Mouse (Mus musculus) MEL (cell line): ENCODE data around the gene Opa1. TPM values are rescaled to one million over a fixed set of nuclear protein-coding genes. Genes with fewer than 3 reads are reported as not detected.

ENCODE experiments used
- DNase-seq: peaks from one replicate; pipeline ENCODE4 v3.0.0; 2011; ENCODE audit warnings: low read depth, low spot score
- H3K27ac ChIP-seq: 2 replicates; pipeline ENCODE4 v1.5.1; 2012; ENCODE audit warnings: low read depth, mild to moderate bottlenecking, control low read depth, low read length, moderate library complexity; ENCODE audit not compliant: control insufficient read depth
- H3K27me3 ChIP-seq, 2 experiments: fragments of 150-350 bp in 1 of 2; sonication (generic) in 1 of 2; 2 replicates each; pipeline ENCODE4 v1.6.1; 2012; ENCODE audit warnings: low read length in 2 of 2, mild to moderate bottlenecking in 2 of 2, improper control_type of control experiment in 1 of 2, moderate library complexity in 1 of 2; ENCODE audit not compliant: insufficient read depth in 2 of 2, control insufficient read depth in 1 of 2
- H3K36me3 ChIP-seq, 2 experiments: 2 replicates each; pipeline ENCODE4 v1.6.1; 2012 to 2014; ENCODE audit warnings: low read length in 2 of 2, improper control_type of control experiment in 1 of 2, inconsistent platforms in 1 of 2, mild to moderate bottlenecking in 1 of 2; ENCODE audit not compliant: insufficient read depth in 2 of 2, control insufficient read depth in 1 of 2
- H3K4me1 ChIP-seq, 2 experiments: fragments of 150-350 bp in 1 of 2; sonication (generic) in 1 of 2; 2 replicates each; pipeline ENCODE4 v1.6.1; 2012; ENCODE audit warnings: low read length in 2 of 2, improper control_type of control experiment in 1 of 2, mild to moderate bottlenecking in 1 of 2; ENCODE audit not compliant: insufficient read depth in 2 of 2, control insufficient read depth in 1 of 2
- H3K4me3 ChIP-seq, 2 experiments: fragments of 150-350 bp in 1 of 2; sonication (generic) in 1 of 2; 2 replicates each; pipeline ENCODE4 v1.5.1; 2012; ENCODE audit warnings: low read depth in 2 of 2, low read length in 2 of 2, mild to moderate bottlenecking in 2 of 2, moderate library complexity in 2 of 2, control low read depth in 1 of 2, improper control_type of control experiment in 1 of 2; ENCODE audit not compliant: control insufficient read depth in 1 of 2, insufficient read depth in 1 of 2
- H3K79me2 ChIP-seq: 2 replicates; pipeline ENCODE4 v1.6.1; 2012; ENCODE audit warnings: mild to moderate bottlenecking, low read length, moderate library complexity; ENCODE audit not compliant: control insufficient read depth, poor library complexity, insufficient read depth
- H3K9ac ChIP-seq: 2 replicates; pipeline ENCODE4 v1.6.1; 2012; ENCODE audit warnings: low read depth, mild to moderate bottlenecking, control low read depth, low read length, moderate library complexity; ENCODE audit not compliant: control insufficient read depth, poor library complexity, severe bottlenecking
- H3K9me3 ChIP-seq: fragments of 150-350 bp; sonication (generic); replicated peaks from 2 replicates; pipeline ENCODE4 v1.6.1; 2012; ENCODE audit warnings: mild to moderate bottlenecking, low read length, improper control_type of control experiment, moderate library complexity; ENCODE audit not compliant: insufficient read depth
- BHLHE40 ChIP-seq: IDR thresholded peaks from 2 replicates; pipeline ENCODE4 v1.6.1; 2012; ENCODE audit warnings: low read depth, mild to moderate bottlenecking, inconsistent platforms, low read length, improper control_type of control experiment, borderline replicate concordance
- CHD1 ChIP-seq: IDR thresholded peaks from 2 replicates; pipeline ENCODE4 v1.6.1; 2012; ENCODE audit warnings: low read depth, mild to moderate bottlenecking, inconsistent platforms, low read length, improper control_type of control experiment
- CHD2 ChIP-seq: IDR thresholded peaks from 2 replicates; pipeline ENCODE4 v1.6.1; 2011; ENCODE audit warnings: low read length, improper control_type of control experiment
- E2F4 ChIP-seq: IDR thresholded peaks from 2 replicates; pipeline ENCODE4 v1.6.1; 2011; ENCODE audit warnings: low read depth, low read length, improper control_type of control experiment, borderline replicate concordance
- EP300 ChIP-seq, 2 experiments: IDR thresholded peaks; 2 replicates each; pipeline ENCODE4 v1.6.1; 2011; ENCODE audit warnings: improper control_type of control experiment in 2 of 2, low read length in 2 of 2, low read depth in 1 of 2, mild to moderate bottlenecking in 1 of 2
- ETS1 ChIP-seq: IDR thresholded peaks from 2 replicates; pipeline ENCODE4 v1.6.1; 2012; ENCODE audit warnings: low read depth, mild to moderate bottlenecking, inconsistent platforms, low read length, improper control_type of control experiment, moderate library complexity
- GABPA ChIP-seq: IDR thresholded peaks from 2 replicates; pipeline ENCODE4 v1.6.1; 2012; ENCODE audit warnings: low read depth, mild to moderate bottlenecking, inconsistent platforms, low read length, improper control_type of control experiment, moderate library complexity
- HCFC1 ChIP-seq: IDR thresholded peaks from 2 replicates; pipeline ENCODE4 v1.6.1; 2012; ENCODE audit warnings: low read depth, mild to moderate bottlenecking, inconsistent platforms, low read length, improper control_type of control experiment, moderate library complexity
- KAT2A ChIP-seq: conservative IDR thresholded peaks from 2 replicates; pipeline ENCODE4 v1.6.1; 2012; ENCODE audit warnings: low read depth, low read length, improper control_type of control experiment, inconsistent platforms
- MAX ChIP-seq: IDR thresholded peaks from 2 replicates; pipeline ENCODE4 v1.6.1; 2011; ENCODE audit warnings: low read length, improper control_type of control experiment
- MAZ ChIP-seq: IDR thresholded peaks from 2 replicates; pipeline ENCODE4 v1.6.1; 2012; ENCODE audit warnings: low read depth, mild to moderate bottlenecking, inconsistent platforms, low read length, improper control_type of control experiment
- MEF2A ChIP-seq: IDR thresholded peaks from 2 replicates; pipeline ENCODE4 v1.6.1; 2014; ENCODE audit warnings: low read depth, mild to moderate bottlenecking, inconsistent platforms, low read length, improper control_type of control experiment; ENCODE audit not compliant: poor library complexity, insufficient replicate concordance, severe bottlenecking; ENCODE audit errors: extremely low read depth
- MXI1 ChIP-seq: IDR thresholded peaks from 2 replicates; pipeline ENCODE4 v1.6.1; 2011; ENCODE audit warnings: mild to moderate bottlenecking, low read depth, low read length, improper control_type of control experiment
- POLR2AphosphoS5 ChIP-seq: IDR thresholded peaks from 2 replicates; pipeline ENCODE4 v1.6.1; 2012; ENCODE audit warnings: low read depth, borderline replicate concordance, mild to moderate bottlenecking, inconsistent platforms, low read length, moderate library complexity, mixed read lengths
- RAD21 ChIP-seq: IDR thresholded peaks from 2 replicates; pipeline ENCODE4 v1.6.1; 2011; ENCODE audit warnings: mild to moderate bottlenecking, low read depth, low read length, improper control_type of control experiment
- SIN3A ChIP-seq: IDR thresholded peaks from 2 replicates; pipeline ENCODE4 v1.6.1; 2012; ENCODE audit warnings: low read length, improper control_type of control experiment, inconsistent platforms
- SMC3 ChIP-seq: IDR thresholded peaks from 2 replicates; pipeline ENCODE4 v1.6.1; 2011; ENCODE audit warnings: low read depth, low read length, improper control_type of control experiment
- TAL1 ChIP-seq: IDR thresholded peaks from 2 replicates; pipeline ENCODE4 v1.6.1; 2012; ENCODE audit warnings: mild to moderate bottlenecking, inconsistent platforms, low read length, moderate library complexity, mixed read lengths
- TCF12 ChIP-seq: IDR thresholded peaks from 2 replicates; pipeline ENCODE4 v1.6.1; 2014; ENCODE audit warnings: low read depth, mild to moderate bottlenecking, inconsistent platforms, low read length, improper control_type of control experiment, moderate library complexity
- UBTF ChIP-seq: IDR thresholded peaks from 2 replicates; pipeline ENCODE4 v1.6.1; 2012; ENCODE audit warnings: low read depth, mild to moderate bottlenecking, inconsistent platforms, low read length, improper control_type of control experiment, moderate library complexity, borderline replicate concordance; ENCODE audit not compliant: insufficient read depth
- ZKSCAN1 ChIP-seq: IDR thresholded peaks from 2 replicates; pipeline ENCODE4 v1.6.1; 2012; ENCODE audit warnings: low read depth, mild to moderate bottlenecking, inconsistent platforms, low read length, improper control_type of control experiment, moderate library complexity
- ZNF384 ChIP-seq: IDR thresholded peaks from 2 replicates; pipeline ENCODE4 v1.6.1; 2012; ENCODE audit warnings: low read depth, mild to moderate bottlenecking, inconsistent platforms, low read length, improper control_type of control experiment
- polyA plus RNA-seq, 2 experiments: library from polyadenylated mRNA; stranded (reverse) in 1 of 2; unstranded in 1 of 2; fragments of >175 nt in 1 of 2; fragments of >200 nt in 1 of 2; gene quantifications; 2 replicates each; pipeline versions ENCODE4 v1.2.1 to v1.2.4; 2012; ENCODE audit warnings: low replicate concordance in 2 of 2, low read depth in 1 of 2; ENCODE audit not compliant: insufficient read length in 2 of 2, insufficient read depth in 1 of 2, missing spikeins in 1 of 2
- total RNA-seq: library from RNA; depleted of rRNA; stranded (reverse); fragments of 300-350 nt; gene quantifications from 2 replicates; pipeline ENCODE4 v1.2.3, GENCODE M21; 2012

Opa1 gene
- total and polyA plus RNA-seq, 3 experiments, result 43.4 to 56.1 (median 45.6) TPM

- TF ChIP-seq CHD2 (no peak), RAD21 (no peak), ZNF384 (no peak), TAL1 (no peak)
Measured at GRCm38 (mm10) chr16:29579167-29579786, at the start of gene Opa1 (continued).

GRCm38 (mm10) chr16:29533641-29534040 is 45.5 kb upstream of the Opa1 start:
- DNase-seq, result no peak
- no peaks in the 10 kb centered on the region for H3K36me3 ChIP-seq
- no peaks in the 10 kb centered on the region for H3K79me2 ChIP-seq
- TF ChIP-seq SMC3, result no peak
- TF ChIP-seq HCFC1, result no peak
- no peak for TF ChIP-seq POLR2AphosphoS5
- no peak for TF ChIP-seq EP300 (IDR thresholded peaks at IDR 0.05; ENCODE audit: low read depth in 1 of 2, low read length in 2 of 2)
- TF ChIP-seq TCF12, result no peak
- TF ChIP-seq, all 39 proteins: peak for 0
- H3K27ac ChIP-seq, result no peak overlapping the region
- H3K4me1 ChIP-seq, result no peaks in the 10 kb centered on the region
- no peaks in the 10 kb centered on the region for H3K9me3 ChIP-seq
- no peak overlapping the region for H3K4me3 ChIP-seq
- no peaks in the 10 kb centered on the region for H3K27me3 ChIP-seq
- H3K9ac ChIP-seq, result no peak overlapping the region

GRCm38 (mm10) chr16:29535866-29536265 is 43.3 kb upstream of the Opa1 start:
- Histone ChIP-seq H3K9me3 (no peaks in the 10 kb centered on the region), H3K4me3 (no peak overlapping the region), H3K79me2 (no peaks in the 10 kb centered on the region), H3K27ac (no peak overlapping the region), H3K4me1 (no peaks in the 10 kb centered on the region), H3K9ac (no peak overlapping the region), H3K27me3 (no peaks in the 10 kb centered on the region), H3K36me3 (no peaks in the 10 kb centered on the region)
- TF ChIP-seq CHD2, result no peak
- DNase-seq, result no peak

- no peaks in the 10 kb centered on the region for H3K36me3 ChIP-seq
- no peaks in the 10 kb centered on the region for H3K79me2 ChIP-seq
- no peaks in the 10 kb centered on the region for H3K27me3 ChIP-seq
- no peak overlapping the region for H3K4me3 ChIP-seq
- H3K9ac ChIP-seq, result no peak overlapping the region
- DNase-seq, result no peak
- no peaks in the 10 kb centered on the region for H3K9me3 ChIP-seq
- no peak overlapping the region for H3K27ac ChIP-seq
- H3K4me1 ChIP-seq, result no peaks in the 10 kb centered on the region
- TF ChIP-seq E2F4 (no peak), SIN3A (no peak), SMC3 (no peak), MAX (no peak), HCFC1 (no peak), MAZ (no peak), UBTF (no peak), MEF2A (no peak), BHLHE40 (no peak), RAD21 (no peak), MXI1 (no peak), ZKSCAN1 (no peak), KAT2A (no peak), ETS1 (no peak), CHD1 (no peak), GABPA (no peak)
Measured at GRCm38 (mm10) chr16:29536411-29537204, 42.5 kb upstream of the Opa1 start.
